Mouse (Mus musculus) small intestine, adult 2 months (tissue): ENCODE measurements around the gene Pzp. TPM values are rescaled to one million over a fixed set of nuclear protein-coding genes. Genes with fewer than 3 reads are reported as not detected.

Experiments used
- H3K27ac ChIP-seq: fragments of 200-500 bp; 2 replicates; pipeline ENCODE4 v1.5.1; 2012; ENCODE audit warnings: low read depth, low read length, control low read depth, inconsistent platforms; ENCODE audit not compliant: insufficient read depth
- H3K27me3 ChIP-seq: fragments of 200-500 bp; 2 replicates; pipeline ENCODE4 v1.6.1; 2012; ENCODE audit warnings: mild to moderate bottlenecking, moderate library complexity, low read length, inconsistent platforms; ENCODE audit not compliant: control insufficient read depth, insufficient read depth
- H3K36me3 ChIP-seq: fragments of 200-500 bp; 2 replicates; pipeline ENCODE4 v1.6.1; 2012; ENCODE audit warnings: mild to moderate bottlenecking, low read length, control low read depth, inconsistent platforms; ENCODE audit not compliant: control insufficient read depth, insufficient read depth
- H3K4me1 ChIP-seq: fragments of 200-500 bp; 2 replicates; pipeline ENCODE4 v1.6.1; 2012; ENCODE audit warnings: low read length, inconsistent platforms, mixed read lengths; ENCODE audit not compliant: control insufficient read depth, insufficient read depth, insufficient read length
- H3K4me3 ChIP-seq: fragments of 200-500 bp; 2 replicates; pipeline ENCODE4 v1.5.1; 2012; ENCODE audit warnings: low read depth, mild to moderate bottlenecking, control low read depth, inconsistent platforms, low read length, moderate library complexity
- CTCF ChIP-seq: fragments of 200-500 bp; IDR thresholded peaks from 2 replicates; pipeline ENCODE4 v1.5.1; 2012; ENCODE audit warnings: low read depth, mild to moderate bottlenecking, control low read depth, inconsistent platforms, low read length, moderate library complexity, mixed read lengths; ENCODE audit not compliant: insufficient replicate concordance, insufficient read length; ENCODE audit errors: extremely low read depth
- POLR2A ChIP-seq: fragments of 200-500 bp; IDR thresholded peaks from 2 replicates; pipeline ENCODE4 v1.6.1; 2012; ENCODE audit warnings: low read depth, mild to moderate bottlenecking, control low read depth, inconsistent platforms, low read length, moderate library complexity
- WGBS: fragments of 180-500 bp; shearing (Covaris S2); methylation state at CpG from one replicate; pipeline ENCODE4 v1.1.7; 2018; 5-methylcytosine and 5-hydroxymethylcytosine counted together
- polyA plus RNA-seq: library from polyadenylated mRNA; depleted of rRNA; stranded (reverse); fragments of >200 nt; gene quantifications from 2 replicates; pipeline ENCODE4 v1.2.3, GENCODE M21; 2012; rRNA removed

The Pzp gene
- polyA plus RNA-seq, 1 experiment = not detected

DNA sequence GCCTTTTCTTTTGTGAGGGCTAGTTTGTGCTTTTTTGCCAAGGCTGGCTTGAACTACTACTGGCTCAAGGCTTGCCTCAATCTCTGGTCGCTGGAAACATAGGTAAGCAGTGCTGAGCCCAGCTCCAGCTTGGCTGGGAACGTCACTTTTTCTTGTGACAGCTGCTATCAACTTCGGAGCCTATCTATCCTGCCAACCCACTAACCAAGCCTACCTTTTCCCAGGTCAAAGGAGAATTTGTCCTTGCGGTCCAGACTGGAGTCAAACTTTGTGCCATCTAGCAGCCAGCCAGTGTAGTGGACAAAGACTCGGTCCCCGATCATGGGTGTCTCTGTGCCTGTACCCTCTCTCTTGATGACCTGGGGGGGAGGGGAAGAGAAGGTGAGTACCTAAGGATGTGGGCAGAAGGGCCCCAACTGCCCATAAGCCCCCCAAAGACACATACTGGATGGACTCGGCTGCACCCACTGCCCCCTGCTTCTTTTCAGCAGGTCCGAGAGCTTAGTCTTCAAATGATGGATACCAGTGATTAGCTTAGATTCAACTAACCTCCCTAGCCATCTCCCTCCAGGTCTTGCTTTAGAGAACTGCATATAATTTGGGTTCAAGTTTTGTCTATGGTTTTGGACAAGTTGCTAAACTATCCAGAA, 90.0 kb downstream of the Pzp start:
- Histone ChIP-seq H3K36me3 (peaks cover 41% of the 10 kb centered on the region), H3K4me3 (peak overlapping the region; percentile 47), H3K4me1 (peaks cover 19% of the 10 kb centered on the region; the same call in 1 of the 2 replicates)

GRCm38 (mm10) chr6:128435474-128435873, 91.0 kb downstream of the Pzp start:
- Histone ChIP-seq H3K27ac (no peak overlapping the region), H3K27me3 (no peaks in the 10 kb centered on the region), H3K36me3 (peaks cover 48% of the 10 kb centered on the region), H3K4me3 (no peak overlapping the region), H3K4me1 (peaks cover 19% of the 10 kb centered on the region; the same call in 1 of the 2 replicates)
- no peak; the same call in 1 of the 2 replicates for TF ChIP-seq POLR2A
- no peak for TF ChIP-seq CTCF
- WGBS = 26% methylated on average over 5 of the region's 5 CpGs

More for the DNA sequence above, 90.0 kb downstream of the Pzp start:
- Histone ChIP-seq H3K27ac (peak overlapping the region; percentile 23; the same call in 1 of the 2 replicates), H3K27me3 (no peaks in the 10 kb centered on the region)
- WGBS = 44% methylated on average over 8 of the region's 8 CpGs
- no peak for TF ChIP-seq POLR2A

Other genes starting within 250 kb of the Pzp start
- gene Tead4, start 225.9 kb downstream of the Pzp start, polyA plus RNA-seq = 0.61 and 0.93 TPM in 2 replicates
- gene Tulp3, start 170.9 kb downstream of the Pzp start, polyA plus RNA-seq = 2.0 and 2.4 TPM in 2 replicates
- gene Rhno1, start 163.8 kb downstream of the Pzp start, polyA plus RNA-seq = 7.2 and 11.2 TPM in 2 replicates
- 6.3 and 11.3 TPM in 2 replicates for gene Foxm1, start 163.8 kb downstream of the Pzp start, polyA plus RNA-seq
- gene Tex52, start 151.3 kb downstream of the Pzp start, polyA plus RNA-seq = not detected in 2 replicates
- gene Gm44596, start 151.2 kb downstream of the Pzp start, polyA plus RNA-seq = not detected in 2 replicates
- gene Nrip2, start 127.4 kb downstream of the Pzp start, polyA plus RNA-seq = 0.49 and 0.63 TPM in 2 replicates
- 16.1 and 16.2 TPM in 2 replicates for gene Itfg2, start 101.8 kb downstream of the Pzp start, polyA plus RNA-seq
- gene Fkbp4, start 88.0 kb downstream of the Pzp start, polyA plus RNA-seq = 52.9 and 105 TPM in 2 replicates
- gene A2ml1, start 54.9 kb upstream of the Pzp start, polyA plus RNA-seq = 0.03 and 0.34 TPM in 2 replicates
- gene Klrb1a, start 96.8 kb upstream of the Pzp start, polyA plus RNA-seq = 0.24 TPM in 1 of 2 replicates, not detected in the other
- 54.1 and 189 TPM in 2 replicates for gene Clec2h, start 135.7 kb upstream of the Pzp start, polyA plus RNA-seq
- not detected in 2 replicates for gene Klrb1, start 196.3 kb upstream of the Pzp start, polyA plus RNA-seq